Mouse (Mus musculus) limb, embryonic 12.5 days (tissue): ENCODE measurements at regions not wholly inside any gene's neighbourhood (a gene's known extent, or its start where the extent isn't known, plus 50 kb on each side); places are given as distances from the start of the nearest gene placed in this dataset.
A peak's percentile ranks its signal among the peaks of the same experiment; 100 is the strongest.

Experiments used
- ATAC-seq: fragments of 200-750 bp; cut with Nextera tagmentation; 2 replicates; pipeline ENCODE4 v1.8.0; 2017; ENCODE audit warnings: low read depth, moderate TSS enrichment; ENCODE audit not compliant: insufficient number of reproducible peaks, insufficient read depth, low FRiP score, low TSS enrichment
- H3K27ac ChIP-seq: fragments of 300-500 bp; sonication (generic); 2 replicates; pipeline ENCODE4 v1.5.1; 2016; ENCODE audit warnings: mild to moderate bottlenecking, moderate library complexity
- H3K27me3 ChIP-seq: fragments of 300-500 bp; sonication (generic); 2 replicates; pipeline ENCODE4 v1.6.1; 2016; ENCODE audit warnings: mild to moderate bottlenecking, moderate library complexity
- H3K36me3 ChIP-seq: fragments of 300-500 bp; sonication (generic); 2 replicates; pipeline ENCODE4 v1.6.1; 2016; ENCODE audit warnings: mild to moderate bottlenecking, moderate library complexity
- H3K4me1 ChIP-seq: fragments of 300-500 bp; sonication (generic); replicated peaks from 2 replicates; pipeline ENCODE4 v1.6.1; 2016
- H3K4me2 ChIP-seq: fragments of 300-500 bp; sonication (generic); 2 replicates; pipeline ENCODE4 v1.6.1; 2016; ENCODE audit warnings: mild to moderate bottlenecking, moderate library complexity
- H3K4me3 ChIP-seq: fragments of 300-500 bp; sonication (generic); replicated peaks from 2 replicates; pipeline ENCODE4 v1.5.1; 2016; ENCODE audit warnings: mild to moderate bottlenecking
- H3K9ac ChIP-seq: fragments of 300-500 bp; sonication (generic); replicated peaks from 2 replicates; pipeline ENCODE4 v1.6.1; 2016; ENCODE audit warnings: mild to moderate bottlenecking, moderate library complexity
- H3K9me3 ChIP-seq: fragments of 300-500 bp; sonication (generic); 2 replicates; pipeline ENCODE4 v1.6.1; 2016; ENCODE audit warnings: mild to moderate bottlenecking, moderate library complexity
- WGBS: fragments of 180-500 bp; shearing (Covaris S2); methylation state at CpG from one replicate; pipeline ENCODE4 v1.1.7; 2016; 5-methylcytosine and 5-hydroxymethylcytosine counted together

GRCm38 (mm10) chr1:177323366-177323765 lies 65.4 kb upstream of the Akt3 start:
- H3K27ac ChIP-seq, result no peak overlapping the region
- no peak overlapping the region for H3K9ac ChIP-seq
- H3K27me3 ChIP-seq, result peaks cover 15% of the 10 kb centered on the region
- H3K4me1 ChIP-seq, result no peaks in the 10 kb centered on the region; the same call in 1 of the 2 replicates
- no peak for ATAC-seq
- no peaks in the 10 kb centered on the region for H3K9me3 ChIP-seq
- H3K4me3 ChIP-seq, result peak overlapping the region; percentile 49; the same call in 1 of the 2 replicates
- 48% methylated on average over 4 of the region's 4 CpGs for WGBS
- H3K4me2 ChIP-seq, result peak overlapping the region; percentile 91
- H3K36me3 ChIP-seq, result no peaks in the 10 kb centered on the region

GRCm38 (mm10) chr1:177322745-177323299 lies 64.8 kb upstream of the Akt3 start:
- Histone ChIP-seq H3K27ac (no peak overlapping the region), H3K9me3 (no peaks in the 10 kb centered on the region), H3K4me1 (no peaks in the 10 kb centered on the region; the same call in 1 of the 2 replicates), H3K27me3 (peaks cover 15% of the 10 kb centered on the region), H3K4me3 (peak overlapping the region; percentile 49), H3K36me3 (no peaks in the 10 kb centered on the region), H3K4me2 (peak overlapping the region; percentile 91), H3K9ac (peak overlapping the region; percentile 50)
- WGBS, result under 1% methylated on average over 40 of the region's 40 CpGs
- ATAC-seq, result peak; percentile 58; the same call in 1 of the 2 replicates

DNA sequence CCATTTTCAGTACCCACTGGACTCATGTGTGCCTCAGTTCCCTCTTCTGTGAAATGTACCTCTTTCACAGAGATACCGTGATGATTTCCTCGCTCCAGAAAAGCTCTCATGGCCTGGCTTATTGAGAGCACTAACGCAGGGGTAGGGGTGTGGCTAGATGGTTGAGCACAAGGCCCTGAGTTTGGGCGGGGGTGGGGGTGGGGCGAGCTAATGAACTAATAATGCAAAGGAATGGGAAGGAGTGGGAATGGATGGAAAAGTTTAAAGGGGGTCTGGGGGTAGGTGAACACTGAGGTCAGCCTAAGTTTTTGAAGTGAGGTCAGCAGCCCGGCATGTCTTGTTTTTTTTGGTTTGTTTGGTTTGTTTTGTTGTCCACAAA lies 64.3 kb upstream of the Akt3 start:
- ATAC-seq, result 0 out of 2 replicates have a peak, but pooled peaks have one; percentile 22
- Histone ChIP-seq H3K27ac (no peak overlapping the region), H3K9me3 (no peaks in the 10 kb centered on the region), H3K4me2 (peak overlapping the region; percentile 91), H3K4me1 (no peaks in the 10 kb centered on the region; the same call in 1 of the 2 replicates), H3K36me3 (no peaks in the 10 kb centered on the region), H3K9ac (peak overlapping the region; percentile 50), H3K27me3 (peaks cover 15% of the 10 kb centered on the region), H3K4me3 (peak overlapping the region; percentile 49)
- 4% methylated on average over 6 of the region's 6 CpGs for WGBS

- peak overlapping the region; percentile 91 for H3K4me2 ChIP-seq
- H3K36me3 ChIP-seq, result no peaks in the 10 kb centered on the region
- H3K27me3 ChIP-seq, result peaks cover 15% of the 10 kb centered on the region
- no peaks in the 10 kb centered on the region for H3K9me3 ChIP-seq
- ATAC-seq, result 0 out of 2 replicates have a peak, but pooled peaks have one; percentile 23
- H3K4me3 ChIP-seq, result no peak overlapping the region
- no peak overlapping the region for H3K9ac ChIP-seq
- 41% methylated on average over 5 of the region's 5 CpGs for WGBS
- no peak overlapping the region for H3K27ac ChIP-seq
- H3K4me1 ChIP-seq, result no peaks in the 10 kb centered on the region; the same call in 1 of the 2 replicates
Measured at GRCm38 (mm10) chr1:177321655-177322306, 63.8 kb upstream of the Akt3 start.

DNA sequence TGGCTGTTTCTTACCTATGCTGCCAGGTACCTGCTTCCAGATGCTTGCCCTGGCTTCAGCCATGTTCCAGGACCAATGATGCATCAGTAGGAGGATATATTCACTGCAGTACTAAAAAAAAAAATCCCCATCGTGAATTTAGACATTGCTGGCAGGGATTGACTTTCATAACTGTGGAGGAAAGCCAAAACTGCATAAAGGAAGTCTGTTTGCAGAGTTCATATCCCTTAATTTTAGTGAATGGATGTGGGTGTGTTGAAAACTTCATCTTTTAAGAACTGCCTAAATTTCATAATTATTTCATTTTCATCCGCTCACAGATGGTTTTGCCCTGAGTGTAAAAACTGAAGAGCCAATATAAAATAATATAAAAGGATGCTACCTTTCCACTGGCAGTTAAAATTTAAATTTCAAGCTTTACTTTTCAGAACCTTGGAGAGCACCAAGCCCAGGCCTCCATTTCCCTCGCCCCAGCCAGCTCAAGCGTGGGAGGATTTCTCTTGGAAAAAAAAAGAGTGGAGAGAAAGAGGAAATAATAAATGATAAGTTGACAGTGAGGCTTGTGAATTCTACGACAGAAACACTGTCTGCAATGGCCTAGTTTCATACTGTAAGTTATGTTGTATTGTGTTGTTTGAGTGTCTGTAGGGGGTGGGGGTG lies 50.3 kb upstream of the Akt3 start:
- Histone ChIP-seq H3K4me1 (no peaks in the 10 kb centered on the region), H3K27ac (no peak overlapping the region), H3K9ac (no peak overlapping the region), H3K27me3 (no peaks in the 10 kb centered on the region), H3K36me3 (no peaks in the 10 kb centered on the region), H3K9me3 (no peaks in the 10 kb centered on the region), H3K4me3 (no peak overlapping the region), H3K4me2 (no peak overlapping the region)
- 26% methylated on average over 5 of the region's 5 CpGs for WGBS
- ATAC-seq, result no peak
